Mouse (Mus musculus) heart, adult 8-10 months (tissue): ENCODE measurements at regions not wholly inside any gene's neighbourhood (a gene's known extent, or its start where the extent isn't known, plus 50 kb on each side); places are given as distances from the start of the nearest gene placed in this dataset.

Experiments
- DNase-seq: peaks from one replicate; pipeline ENCODE4 v3.0.0; 2022; ENCODE audit warnings: low spot score

GRCm38 (mm10) chr9:101458306-101458946, 206.8 kb upstream of the Ppp2r3a start:
- no peak for DNase-seq

DNA sequence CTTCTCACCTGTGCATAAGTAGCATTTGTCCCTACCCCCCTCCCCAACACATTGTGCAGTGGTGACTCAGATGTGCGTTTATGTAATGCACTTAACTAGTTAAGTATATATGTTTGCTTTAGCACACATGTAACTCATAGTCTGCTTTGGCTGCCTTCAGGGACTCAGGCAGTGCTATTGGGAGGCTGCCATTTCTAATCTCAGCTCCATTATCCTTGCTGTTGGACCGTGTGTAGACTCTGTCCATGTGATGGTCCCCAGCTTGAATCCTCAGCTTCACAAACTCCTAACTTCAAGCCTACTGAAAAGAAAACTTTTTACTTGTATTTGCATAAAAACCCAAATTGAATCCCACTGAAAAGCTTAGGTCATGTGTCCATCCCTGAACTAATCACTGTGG, 194.7 kb upstream of the Ppp2r3a start:
- peak; percentile 24 for DNase-seq

DNA sequence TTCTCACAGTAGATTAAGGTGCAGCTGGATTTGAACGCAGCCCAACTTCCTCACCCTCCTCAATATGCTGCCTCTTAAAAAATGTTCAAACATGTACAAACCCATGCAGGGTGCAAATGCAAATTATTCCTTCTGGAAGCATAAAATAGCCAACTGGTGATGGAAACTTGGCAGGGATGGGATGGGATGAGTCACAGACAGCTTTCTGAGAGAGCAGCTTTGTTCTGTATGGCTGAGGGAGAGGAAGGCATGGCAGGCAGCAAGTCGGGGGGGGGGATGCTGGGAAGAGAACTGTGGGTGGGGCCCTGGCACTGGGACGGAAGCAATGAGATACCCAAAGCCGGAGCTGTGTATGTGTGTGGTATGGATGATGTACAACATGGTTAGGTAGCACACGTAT, 194.2 kb upstream of the Ppp2r3a start:
- peak; percentile 28 for DNase-seq

DNA sequence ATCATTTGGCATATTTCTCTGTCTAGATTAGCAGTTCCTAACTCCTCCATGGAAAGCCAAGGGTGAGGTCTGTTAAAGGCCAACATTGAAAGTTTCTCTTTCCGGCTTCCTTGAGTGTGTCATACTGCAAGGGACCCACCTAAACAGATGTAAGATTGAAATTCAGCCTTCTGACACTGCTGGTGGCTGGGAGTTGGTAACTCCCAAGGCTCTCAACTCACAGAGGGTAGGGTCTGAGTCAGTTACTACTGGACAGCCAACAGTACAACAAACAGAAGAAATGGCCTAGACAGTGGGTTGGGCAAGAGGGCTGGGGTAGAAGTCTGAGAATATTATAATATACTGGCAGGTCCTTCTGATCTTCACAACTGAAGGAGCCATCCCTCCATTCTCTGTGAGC, 193.7 kb upstream of the Ppp2r3a start:
- DNase-seq, result peak; percentile 19

- DNase-seq, result peak; percentile 25
These were observed 188.3 kb upstream of the Ppp2r3a start for GRCm38 (mm10) chr9:101439856-101440255.

GRCm38 (mm10) chr9:101438564-101439180, 187.1 kb upstream of the Ppp2r3a start:
- DNase-seq, result no peak

GRCm38 (mm10) chr9:101424974-101425670, 173.5 kb upstream of the Ppp2r3a start:
- DNase-seq, result no peak

GRCm38 (mm10) chr9:101423041-101423440, 171.4 kb upstream of the Ppp2r3a start:
- no peak for DNase-seq

- no peak for DNase-seq
These were observed 170.4 kb upstream of the Ppp2r3a start for GRCm38 (mm10) chr9:101422006-101422405.

GRCm38 (mm10) chr9:101421136-101421535, 169.5 kb upstream of the Ppp2r3a start:
- no peak for DNase-seq

GRCm38 (mm10) chr9:101420181-101420580, 168.6 kb upstream of the Ppp2r3a start:
- no peak for DNase-seq

- DNase-seq, result no peak
These were observed 166.1 kb upstream of the Ppp2r3a start for GRCm38 (mm10) chr9:101417660-101418059.

DNA sequence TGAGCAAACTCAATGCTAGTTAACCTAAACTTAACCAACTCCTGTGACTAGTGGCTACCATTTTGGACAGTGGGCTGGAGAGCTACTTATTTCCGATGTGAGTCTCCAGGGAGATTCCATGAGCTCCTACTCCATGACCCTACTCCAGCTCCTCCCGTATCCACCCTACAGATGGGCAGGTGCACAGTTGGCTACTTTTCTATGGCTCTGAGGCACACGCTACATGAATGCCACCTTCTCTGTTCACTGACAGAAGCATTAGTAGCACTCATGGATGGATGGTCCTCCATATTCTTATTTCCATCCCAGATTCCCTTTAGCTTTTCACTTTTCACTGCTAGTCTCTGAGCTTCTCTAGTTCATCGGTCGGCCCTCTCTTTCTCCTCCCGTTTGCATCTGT, 164.7 kb upstream of the Ppp2r3a start:
- DNase-seq, result no peak

- DNase-seq, result peak; percentile 40
These were observed 161.6 kb upstream of the Ppp2r3a start for GRCm38 (mm10) chr9:101413071-101413633.

DNA sequence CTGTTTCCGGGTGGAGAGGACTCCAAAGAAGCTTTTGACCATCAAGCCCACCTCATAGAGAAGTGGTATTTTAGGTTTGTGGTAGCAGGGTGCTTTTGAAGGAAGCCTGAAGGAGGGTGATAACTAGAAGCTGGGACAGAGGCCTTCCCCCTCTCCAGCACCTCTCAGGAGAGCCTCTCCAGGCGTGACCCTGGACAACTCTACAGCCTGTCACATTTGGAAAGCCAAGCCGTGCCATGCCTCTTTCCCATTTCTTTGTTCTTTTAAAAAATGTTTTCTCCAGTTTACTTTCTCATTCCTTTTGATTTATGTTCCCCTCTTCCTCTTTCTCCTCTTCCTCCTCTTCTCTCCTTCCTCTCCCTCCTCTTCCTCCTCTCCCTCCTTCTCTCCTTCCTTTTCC, 160.4 kb upstream of the Ppp2r3a start:
- DNase-seq, result no peak

- no peak for DNase-seq
These were observed 159.9 kb upstream of the Ppp2r3a start for GRCm38 (mm10) chr9:101411532-101411880.

GRCm38 (mm10) chr9:101410783-101411531, 159.4 kb upstream of the Ppp2r3a start:
- DNase-seq, result no peak

GRCm38 (mm10) chr9:101410348-101410747, 158.8 kb upstream of the Ppp2r3a start:
- no peak for DNase-seq

DNA sequence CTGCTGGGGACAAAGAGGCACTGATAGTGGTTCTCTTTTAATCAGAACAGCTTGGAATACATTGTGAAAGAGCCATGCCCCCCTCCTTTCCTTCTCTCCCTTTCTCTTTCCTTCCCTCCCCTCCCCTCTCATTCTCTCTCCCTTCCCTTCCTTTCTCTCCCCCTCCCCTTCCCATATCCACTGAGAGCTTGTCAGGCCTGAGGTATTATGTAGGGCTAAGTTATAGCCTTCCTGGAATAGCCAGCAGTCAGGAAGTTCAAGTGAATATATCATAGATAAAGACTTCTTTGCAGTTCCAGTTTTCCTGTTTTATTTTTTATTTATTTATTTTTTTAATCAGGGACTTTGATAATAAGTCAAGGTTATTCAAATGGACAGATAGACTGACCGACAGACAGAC, 156.5 kb upstream of the Ppp2r3a start:
- no peak for DNase-seq

GRCm38 (mm10) chr9:101407141-101407540, 155.5 kb upstream of the Ppp2r3a start:
- no peak for DNase-seq

GRCm38 (mm10) chr9:101404441-101405081, 153.0 kb upstream of the Ppp2r3a start:
- DNase-seq, result no peak

GRCm38 (mm10) chr9:101404034-101404433, 152.4 kb upstream of the Ppp2r3a start:
- DNase-seq, result no peak
